Mouse (Mus musculus): ENCODE data around the gene Rbpj. TPM values are rescaled to one million over a fixed set of nuclear protein-coding genes. Genes with fewer than 3 reads are reported as not detected.

Gene Rbpj
- polyA plus RNA-seq, 1 experiment from 2014 or later: 38.7 TPM

GRCm38 (mm10) chr5:53564309-53564708 is 98.4 kb downstream of the Rbpj start:
- Histone ChIP-seq H3K9me3 (ENCODE audit: control insufficient read depth, low read length) (no peaks in the 10 kb centered on the region), H3K9ac (replicated peaks; ENCODE audit: low read depth, low read length) (no peak overlapping the region), H3K36me3 (ENCODE audit: control insufficient read depth, insufficient read depth) (no peaks in the 10 kb centered on the region), H3K27me3 (replicated peaks; ENCODE audit: control insufficient read depth, insufficient read depth, low read length) (no peaks in the 10 kb centered on the region), H3K4me3 (replicated peaks; ENCODE audit: low read length) (no peak overlapping the region), H3K27ac (ENCODE audit: low read length) (no peak overlapping the region), H3K4me2 (ENCODE audit: low read length) (no peak overlapping the region), H3K4me1 (replicated peaks; ENCODE audit: control insufficient read depth, insufficient read depth, low read length) (no peaks in the 10 kb centered on the region)
- 88% methylated on average over 19 of the region's 19 CpGs for WGBS
- no peak for ATAC-seq

- H3K9me3 ChIP-seq (ENCODE audit: control insufficient read depth, low read length): no peaks in the 10 kb centered on the region
- no peaks in the 10 kb centered on the region for H3K27me3 ChIP-seq (replicated peaks; ENCODE audit: control insufficient read depth, insufficient read depth, low read length)
- H3K4me2 ChIP-seq (ENCODE audit: low read length): no peak overlapping the region
- H3K4me1 ChIP-seq (replicated peaks; ENCODE audit: control insufficient read depth, insufficient read depth, low read length): no peaks in the 10 kb centered on the region
- H3K9ac ChIP-seq (replicated peaks; ENCODE audit: low read depth, low read length): no peak overlapping the region
- no peak overlapping the region for H3K27ac ChIP-seq (ENCODE audit: low read length)
- no peaks in the 10 kb centered on the region for H3K36me3 ChIP-seq (ENCODE audit: control insufficient read depth, insufficient read depth)
- ATAC-seq: no peak
- 79% methylated on average over 5 of the region's 5 CpGs for WGBS
- H3K4me3 ChIP-seq (replicated peaks; ENCODE audit: low read length): no peak overlapping the region
Observed at GRCm38 (mm10) chr5:53565213-53565794, 99.4 kb downstream of the Rbpj start.

GRCm38 (mm10) chr5:53566485-53567083 is 100.6 kb downstream of the Rbpj start:
- no peak for ATAC-seq
- no peak overlapping the region for H3K4me2 ChIP-seq (ENCODE audit: low read length)
- H3K36me3 ChIP-seq (ENCODE audit: control insufficient read depth, insufficient read depth): no peaks in the 10 kb centered on the region
- no peak overlapping the region for H3K27ac ChIP-seq (ENCODE audit: low read length)
- WGBS: 92% methylated on average over 15 of the region's 15 CpGs
- no peaks in the 10 kb centered on the region for H3K9me3 ChIP-seq (ENCODE audit: control insufficient read depth, low read length)
- no peaks in the 10 kb centered on the region for H3K4me1 ChIP-seq (replicated peaks; ENCODE audit: control insufficient read depth, insufficient read depth, low read length)
- no peak overlapping the region for H3K4me3 ChIP-seq (replicated peaks; ENCODE audit: low read length)
- H3K27me3 ChIP-seq (replicated peaks; ENCODE audit: control insufficient read depth, insufficient read depth, low read length): no peaks in the 10 kb centered on the region
- H3K9ac ChIP-seq (replicated peaks; ENCODE audit: low read depth, low read length): no peak overlapping the region

GRCm38 (mm10) chr5:53572496-53572895 is 106.5 kb downstream of the Rbpj start:
- no peak overlapping the region for H3K4me2 ChIP-seq (ENCODE audit: low read length)
- WGBS: 81% methylated on average over 5 of the region's 5 CpGs
- no peak overlapping the region for H3K4me3 ChIP-seq (replicated peaks; ENCODE audit: low read length)
- H3K27me3 ChIP-seq (replicated peaks; ENCODE audit: control insufficient read depth, insufficient read depth, low read length): no peaks in the 10 kb centered on the region
- H3K9me3 ChIP-seq (ENCODE audit: control insufficient read depth, low read length): no peaks in the 10 kb centered on the region
- no peaks in the 10 kb centered on the region for H3K4me1 ChIP-seq (replicated peaks; ENCODE audit: control insufficient read depth, insufficient read depth, low read length)
- H3K36me3 ChIP-seq (ENCODE audit: control insufficient read depth, insufficient read depth): no peaks in the 10 kb centered on the region
- no peak overlapping the region for H3K9ac ChIP-seq (replicated peaks; ENCODE audit: low read depth, low read length)
- H3K27ac ChIP-seq (ENCODE audit: low read length): no peak overlapping the region
- ATAC-seq: no peak

- Histone ChIP-seq H3K4me1 (replicated peaks; ENCODE audit: control insufficient read depth, insufficient read depth, low read length) (no peaks in the 10 kb centered on the region), H3K36me3 (ENCODE audit: control insufficient read depth, insufficient read depth) (no peaks in the 10 kb centered on the region), H3K27ac (ENCODE audit: low read length) (no peak overlapping the region), H3K9me3 (ENCODE audit: control insufficient read depth, low read length) (no peaks in the 10 kb centered on the region), H3K27me3 (replicated peaks; ENCODE audit: control insufficient read depth, insufficient read depth, low read length) (no peaks in the 10 kb centered on the region), H3K9ac (replicated peaks; ENCODE audit: low read depth, low read length) (no peak overlapping the region), H3K4me2 (ENCODE audit: low read length) (no peak overlapping the region), H3K4me3 (replicated peaks; ENCODE audit: low read length) (no peak overlapping the region)
- ATAC-seq: no peak
- WGBS: 43% methylated on average over 3 of the region's 3 CpGs
Observed at GRCm38 (mm10) chr5:53574883-53575442, 109.0 kb downstream of the Rbpj start.

- Histone ChIP-seq H3K9ac (replicated peaks; ENCODE audit: low read depth, low read length) (no peak overlapping the region), H3K4me2 (ENCODE audit: low read length) (no peak overlapping the region), H3K36me3 (ENCODE audit: control insufficient read depth, insufficient read depth) (no peaks in the 10 kb centered on the region), H3K27ac (ENCODE audit: low read length) (no peak overlapping the region), H3K27me3 (replicated peaks; ENCODE audit: control insufficient read depth, insufficient read depth, low read length) (no peaks in the 10 kb centered on the region), H3K9me3 (ENCODE audit: control insufficient read depth, low read length) (no peaks in the 10 kb centered on the region), H3K4me3 (replicated peaks; ENCODE audit: low read length) (no peak overlapping the region), H3K4me1 (replicated peaks; ENCODE audit: control insufficient read depth, insufficient read depth, low read length) (no peaks in the 10 kb centered on the region)
- no peak for ATAC-seq
- 82% methylated on average over 10 of the region's 10 CpGs for WGBS
Observed at GRCm38 (mm10) chr5:53577272-53577889, 111.4 kb downstream of the Rbpj start.

GRCm38 (mm10) chr5:53584069-53584767 is 118.3 kb downstream of the Rbpj start:
- WGBS: 96% methylated on average over 9 of the region's 9 CpGs
- no peak for ATAC-seq

GRCm38 (mm10) chr5:53588421-53589171 is 122.6 kb downstream of the Rbpj start:
- Histone ChIP-seq H3K4me1 (replicated peaks; ENCODE audit: control insufficient read depth, insufficient read depth, low read length) (peaks cover 13% of the 10 kb centered on the region), H3K27me3 (replicated peaks; ENCODE audit: control insufficient read depth, insufficient read depth, low read length) (no peaks in the 10 kb centered on the region), H3K4me2 (ENCODE audit: low read length) (peak overlapping the region; percentile 74), H3K9me3 (ENCODE audit: control insufficient read depth, low read length) (no peaks in the 10 kb centered on the region), H3K9ac (replicated peaks; ENCODE audit: low read depth, low read length) (peak overlapping the region; percentile 78), H3K36me3 (ENCODE audit: control insufficient read depth, insufficient read depth) (no peaks in the 10 kb centered on the region), H3K4me3 (replicated peaks; ENCODE audit: low read length) (peak overlapping the region; percentile 69), H3K27ac (ENCODE audit: low read length) (peak overlapping the region; percentile 99)
- under 1% methylated on average over 30 of the region's 34 CpGs for WGBS
- ATAC-seq: peak; percentile 38; the same call in 1 of the 2 replicates

More at GRCm38 (mm10) chr5:53584069-53584767, 118.3 kb downstream of the Rbpj start:
- Histone ChIP-seq H3K9ac (replicated peaks; ENCODE audit: low read depth, low read length) (no peak overlapping the region), H3K4me3 (replicated peaks; ENCODE audit: low read length) (no peak overlapping the region), H3K9me3 (ENCODE audit: control insufficient read depth, low read length) (no peaks in the 10 kb centered on the region), H3K36me3 (ENCODE audit: control insufficient read depth, insufficient read depth) (no peaks in the 10 kb centered on the region), H3K27ac (ENCODE audit: low read length) (no peak overlapping the region), H3K4me1 (replicated peaks; ENCODE audit: control insufficient read depth, insufficient read depth, low read length) (peaks cover 4% of the 10 kb centered on the region; the same call in 1 of the 2 replicates), H3K4me2 (ENCODE audit: low read length) (no peak overlapping the region), H3K27me3 (replicated peaks; ENCODE audit: control insufficient read depth, insufficient read depth, low read length) (no peaks in the 10 kb centered on the region)
